Mouse (Mus musculus): ENCODE results near the gene St6galnac3. TPM values are rescaled to one million over a fixed set of nuclear protein-coding genes. Genes with fewer than 3 reads are reported as not detected.

The St6galnac3 gene
- polyA plus RNA-seq, 1 experiment from 2014 or later, result 8.5 TPM

DNA sequence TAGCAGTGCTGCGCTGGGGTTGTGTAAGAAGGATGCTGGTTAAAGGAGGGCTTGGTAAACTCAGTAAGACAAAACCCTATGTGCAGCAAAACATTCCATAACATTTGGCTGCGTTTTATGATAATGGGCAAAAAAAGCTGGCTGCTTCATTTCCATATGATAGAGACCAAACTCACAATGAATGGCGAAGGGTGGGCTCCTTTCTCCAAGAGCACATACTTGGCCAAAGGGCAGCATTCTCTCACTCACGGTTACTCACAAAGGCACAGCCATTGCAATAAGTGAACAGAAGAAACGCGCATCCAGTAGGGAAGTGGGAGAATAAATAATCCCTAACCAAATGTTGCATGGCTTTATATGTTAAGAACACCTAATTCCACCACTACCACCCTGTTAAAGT is 437.9 kb downstream of the St6galnac3 start:
- Histone ChIP-seq H3K4me2 (replicated peaks; ENCODE audit: low read depth) (no peak overlapping the region), H3K4me1 (replicated peaks; ENCODE audit: control insufficient read depth, insufficient read depth, low read length) (no peaks in the 10 kb centered on the region), H3K9me3 (ENCODE audit: control insufficient read depth) (no peaks in the 10 kb centered on the region), H3K4me3 (ENCODE audit: low read depth, low read length) (no peak overlapping the region), H3K27ac (ENCODE audit: low read depth, low read length) (no peak overlapping the region), H3K9ac (ENCODE audit: low read depth, low read length) (no peak overlapping the region), H3K36me3 (ENCODE audit: control insufficient read depth, insufficient read depth) (no peaks in the 10 kb centered on the region), H3K27me3 (replicated peaks; ENCODE audit: control insufficient read depth, insufficient read depth, low read length) (no peaks in the 10 kb centered on the region)
- WGBS, result 92% methylated on average over 6 of the region's 6 CpGs
- ATAC-seq, result no peak
- no peak for TF ChIP-seq CTCF (IDR thresholded peaks at IDR 0.05; ENCODE audit: low read depth)

DNA sequence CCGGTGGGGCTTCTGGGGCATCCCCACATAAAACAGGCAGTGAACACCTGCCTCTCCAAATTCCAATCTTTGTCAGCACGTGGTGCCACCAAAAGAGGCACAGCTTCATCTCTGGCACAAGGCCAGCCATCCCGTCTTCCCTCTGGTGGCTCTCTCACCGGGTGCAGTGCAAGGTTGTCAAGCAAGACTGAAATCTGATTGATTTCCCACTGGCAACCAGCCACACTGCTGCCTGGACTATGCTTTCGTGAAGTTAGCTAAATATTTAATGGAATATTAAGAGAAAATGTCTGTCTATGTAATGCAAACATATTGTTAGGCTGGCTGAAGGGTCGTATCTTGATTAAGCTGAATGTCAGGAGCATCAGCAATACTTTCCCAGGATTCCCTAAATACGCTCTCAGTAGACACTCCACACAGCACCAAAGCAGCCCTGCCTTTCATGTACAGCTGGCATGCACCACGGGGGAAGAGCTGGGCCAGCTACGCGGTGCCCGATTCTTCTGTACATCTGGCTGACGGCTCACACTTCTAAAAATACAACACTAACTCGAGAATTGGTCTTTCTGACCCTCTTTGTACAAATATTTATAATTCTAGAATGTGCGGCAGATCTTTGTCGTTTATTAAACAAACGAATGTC is 442.7 kb downstream of the St6galnac3 start:
- Histone ChIP-seq H3K9me3 (ENCODE audit: control insufficient read depth) (no peaks in the 10 kb centered on the region), H3K9ac (ENCODE audit: low read depth, low read length) (no peak overlapping the region), H3K36me3 (ENCODE audit: control insufficient read depth, insufficient read depth) (no peaks in the 10 kb centered on the region), H3K4me2 (replicated peaks; ENCODE audit: low read depth) (no peak overlapping the region), H3K27ac (ENCODE audit: low read depth, low read length) (no peak overlapping the region), H3K4me3 (ENCODE audit: low read depth, low read length) (no peak overlapping the region), H3K27me3 (replicated peaks; ENCODE audit: control insufficient read depth, insufficient read depth, low read length) (no peaks in the 10 kb centered on the region), H3K4me1 (replicated peaks; ENCODE audit: control insufficient read depth, insufficient read depth, low read length) (no peaks in the 10 kb centered on the region)
- 50% methylated on average over 16 of the region's 16 CpGs for WGBS
- TF ChIP-seq CTCF (IDR thresholded peaks at IDR 0.05; ENCODE audit: low read depth), result no peak
- no peak for ATAC-seq

DNA sequence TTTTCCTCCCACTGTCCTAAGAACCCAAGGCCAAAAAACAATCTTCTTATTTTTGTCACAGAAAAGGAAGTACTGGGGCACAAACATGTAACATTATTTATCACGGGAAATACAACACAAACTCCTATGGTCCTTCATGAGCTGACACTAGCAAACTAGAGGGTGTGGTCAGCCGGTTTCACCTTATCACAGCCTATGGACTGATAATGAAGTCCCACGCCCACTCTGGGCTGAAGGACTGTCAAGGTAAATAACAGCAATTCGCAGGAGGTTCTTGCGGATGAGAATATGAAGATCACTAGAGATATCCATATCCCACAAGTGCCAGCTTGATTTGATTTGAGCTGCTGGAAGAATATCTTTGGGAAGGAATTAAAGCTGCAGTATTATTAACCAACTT is 446.7 kb downstream of the St6galnac3 start:
- no peak for TF ChIP-seq CTCF (IDR thresholded peaks at IDR 0.05; ENCODE audit: low read depth)
- Histone ChIP-seq H3K4me2 (replicated peaks; ENCODE audit: low read depth) (no peak overlapping the region), H3K36me3 (ENCODE audit: control insufficient read depth, insufficient read depth) (no peaks in the 10 kb centered on the region), H3K27me3 (replicated peaks; ENCODE audit: control insufficient read depth, insufficient read depth, low read length) (no peaks in the 10 kb centered on the region), H3K4me3 (ENCODE audit: low read depth, low read length) (no peak overlapping the region), H3K27ac (ENCODE audit: low read depth, low read length) (no peak overlapping the region), H3K9ac (ENCODE audit: low read depth, low read length) (no peak overlapping the region), H3K4me1 (replicated peaks; ENCODE audit: control insufficient read depth, insufficient read depth, low read length) (no peaks in the 10 kb centered on the region), H3K9me3 (ENCODE audit: control insufficient read depth) (no peaks in the 10 kb centered on the region)
- no peak for ATAC-seq
- 43% methylated on average over 5 of the region's 5 CpGs for WGBS

DNA sequence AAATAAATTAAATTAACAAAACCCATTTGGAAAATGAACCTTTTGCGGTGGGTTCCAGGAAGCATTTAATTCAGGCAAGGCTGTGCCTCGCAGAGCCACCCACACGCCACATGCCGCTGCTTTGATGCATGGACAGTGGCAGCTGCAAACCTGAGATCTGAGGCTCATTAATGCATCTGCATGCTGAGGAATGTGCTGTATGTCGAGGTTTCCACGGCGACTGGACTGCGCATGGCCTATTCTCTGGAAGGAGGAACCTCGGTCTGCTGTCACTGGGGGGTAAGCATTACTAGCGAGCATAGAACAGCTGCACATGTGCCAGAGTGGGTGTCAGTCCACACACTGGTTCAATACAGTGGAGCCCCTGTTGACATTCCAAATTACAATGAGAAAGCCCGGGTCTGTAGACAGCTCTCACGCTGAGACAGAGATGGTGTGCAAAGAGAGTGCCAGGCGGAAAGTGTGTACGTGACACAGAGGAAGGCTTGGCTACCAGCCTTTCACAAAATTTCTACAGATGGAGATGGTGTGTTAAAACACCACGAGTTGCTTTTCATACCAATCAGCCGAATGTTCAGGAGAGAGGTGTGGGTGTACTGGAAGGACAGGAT is 447.5 kb downstream of the St6galnac3 start:
- no peaks in the 10 kb centered on the region for H3K9me3 ChIP-seq (ENCODE audit: control insufficient read depth)
- 75% methylated on average over 16 of the region's 16 CpGs for WGBS
- TF ChIP-seq CTCF (IDR thresholded peaks at IDR 0.05; ENCODE audit: low read depth), result no peak
- no peak overlapping the region for H3K27ac ChIP-seq (ENCODE audit: low read depth, low read length)
- no peak overlapping the region for H3K4me3 ChIP-seq (ENCODE audit: low read depth, low read length)
- no peak overlapping the region for H3K9ac ChIP-seq (ENCODE audit: low read depth, low read length)
- no peak for ATAC-seq
- no peaks in the 10 kb centered on the region for H3K36me3 ChIP-seq (ENCODE audit: control insufficient read depth, insufficient read depth)
- H3K27me3 ChIP-seq (replicated peaks; ENCODE audit: control insufficient read depth, insufficient read depth, low read length), result no peaks in the 10 kb centered on the region
- H3K4me2 ChIP-seq (replicated peaks; ENCODE audit: low read depth), result no peak overlapping the region
- no peaks in the 10 kb centered on the region for H3K4me1 ChIP-seq (replicated peaks; ENCODE audit: control insufficient read depth, insufficient read depth, low read length)

DNA sequence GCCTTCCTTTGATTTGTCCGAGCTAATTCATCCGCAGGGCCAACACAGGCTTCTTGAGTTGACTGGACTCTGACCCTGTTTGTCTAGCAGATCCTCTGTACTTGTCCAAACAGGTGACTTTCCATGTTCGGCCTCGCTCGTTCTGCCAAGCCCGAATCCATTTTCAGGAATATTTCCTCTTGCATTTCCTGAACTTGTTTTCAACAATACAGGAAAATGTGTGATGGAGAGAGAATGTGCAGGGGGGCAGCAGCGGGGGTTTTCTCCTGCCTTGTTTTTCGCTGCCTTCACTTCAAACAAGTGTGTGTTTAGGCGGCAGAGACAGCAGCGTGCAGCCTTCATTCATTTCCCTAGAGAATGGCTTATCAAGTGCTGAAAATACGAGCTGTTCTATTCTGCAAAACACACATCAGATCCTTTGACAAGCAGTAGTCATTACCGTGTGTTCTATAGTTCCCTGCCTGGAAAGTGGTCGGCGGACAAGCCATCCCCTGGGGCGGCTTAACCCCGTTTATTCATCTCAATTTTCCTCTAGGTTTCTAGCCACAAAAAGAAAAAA is 448.1 kb downstream of the St6galnac3 start:
- no peaks in the 10 kb centered on the region for H3K9me3 ChIP-seq (ENCODE audit: control insufficient read depth)
- H3K27ac ChIP-seq (ENCODE audit: low read depth, low read length), result no peak overlapping the region
- no peak overlapping the region for H3K4me3 ChIP-seq (ENCODE audit: low read depth, low read length)
- H3K4me2 ChIP-seq (replicated peaks; ENCODE audit: low read depth), result no peak overlapping the region
- no peaks in the 10 kb centered on the region for H3K27me3 ChIP-seq (replicated peaks; ENCODE audit: control insufficient read depth, insufficient read depth, low read length)
- no peaks in the 10 kb centered on the region for H3K36me3 ChIP-seq (ENCODE audit: control insufficient read depth, insufficient read depth)
- no peak overlapping the region for H3K9ac ChIP-seq (ENCODE audit: low read depth, low read length)
- H3K4me1 ChIP-seq (replicated peaks; ENCODE audit: control insufficient read depth, insufficient read depth, low read length), result no peaks in the 10 kb centered on the region
- no peak for TF ChIP-seq CTCF (IDR thresholded peaks at IDR 0.05; ENCODE audit: low read depth)
- 62% methylated on average over 16 of the region's 16 CpGs for WGBS
- ATAC-seq, result no peak

DNA sequence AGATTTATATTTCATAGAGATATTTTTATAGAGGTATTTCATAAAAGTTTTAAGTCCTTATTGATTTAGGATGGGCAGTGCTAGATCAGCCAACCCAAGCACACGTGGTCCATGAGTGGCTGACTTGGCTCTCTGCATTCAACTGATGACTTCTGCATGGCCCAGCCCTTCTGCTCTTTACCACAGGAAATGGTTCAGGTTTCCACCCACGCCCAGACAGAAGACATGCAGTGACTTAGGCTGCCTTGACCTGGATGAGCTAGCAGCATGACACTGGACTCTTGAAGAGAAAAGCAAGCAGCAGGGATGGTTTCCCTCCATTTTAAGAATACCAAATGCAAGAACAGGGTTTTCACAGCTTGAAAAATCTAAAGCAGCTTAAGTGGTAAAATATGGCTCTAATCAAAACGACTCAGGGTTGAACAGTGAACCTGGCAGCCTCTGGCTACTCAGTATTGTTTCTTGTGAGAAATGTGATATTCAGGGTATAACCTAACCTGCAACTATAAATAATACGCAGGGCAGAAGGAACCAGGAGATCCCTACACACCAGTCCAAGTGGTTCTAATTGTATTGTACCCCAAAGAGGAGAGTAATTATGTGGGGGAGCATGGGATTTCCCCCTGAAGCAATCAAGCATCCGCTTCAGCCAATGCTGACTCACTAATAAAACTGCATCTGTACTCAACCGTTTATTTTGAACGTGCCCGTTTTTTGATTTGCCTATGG is 448.7 kb downstream of the St6galnac3 start:
- Histone ChIP-seq H3K4me3 (ENCODE audit: low read depth, low read length) (no peak overlapping the region), H3K27me3 (replicated peaks; ENCODE audit: control insufficient read depth, insufficient read depth, low read length) (no peaks in the 10 kb centered on the region), H3K4me1 (replicated peaks; ENCODE audit: control insufficient read depth, insufficient read depth, low read length) (no peaks in the 10 kb centered on the region), H3K36me3 (ENCODE audit: control insufficient read depth, insufficient read depth) (no peaks in the 10 kb centered on the region), H3K9me3 (ENCODE audit: control insufficient read depth) (no peaks in the 10 kb centered on the region), H3K9ac (ENCODE audit: low read depth, low read length) (no peak overlapping the region), H3K27ac (ENCODE audit: low read depth, low read length) (no peak overlapping the region), H3K4me2 (replicated peaks; ENCODE audit: low read depth) (no peak overlapping the region)
- TF ChIP-seq CTCF (IDR thresholded peaks at IDR 0.05; ENCODE audit: low read depth), result no peak
- 70% methylated on average over 8 of the region's 8 CpGs for WGBS
- ATAC-seq, result no peak

All from intestine, postnatal 0 days (tissue).